Mouse (Mus musculus): Measurements from ENCODE around the gene Slc10a4. TPM values are rescaled to one million over a fixed set of nuclear protein-coding genes. Genes with fewer than 3 reads are reported as not detected.
A peak's percentile ranks its signal among the peaks of the same experiment; 100 is the strongest.
"Not testable (repeated sequence)": the region's sequence is repeated elsewhere in the genome, so short reads cannot be mapped to it uniquely, and the experiment has no call there.

Gene Slc10a4
- total RNA-seq (2014; fragmentation: Nextera tagmentation) (not detected in 2 replicates), total RNA-seq (2017) (not detected in 2 replicates)

- peak; percentile 54 for ATAC-seq (replicated peaks; ENCODE audit: poor library complexity, severe bottlenecking)
Observed at GRCm38 (mm10) chr5:73006784-73007581, at the start of gene Slc10a4. Gene Slc10a4 (plus strand): TSS chr5:73006883.

DNA sequence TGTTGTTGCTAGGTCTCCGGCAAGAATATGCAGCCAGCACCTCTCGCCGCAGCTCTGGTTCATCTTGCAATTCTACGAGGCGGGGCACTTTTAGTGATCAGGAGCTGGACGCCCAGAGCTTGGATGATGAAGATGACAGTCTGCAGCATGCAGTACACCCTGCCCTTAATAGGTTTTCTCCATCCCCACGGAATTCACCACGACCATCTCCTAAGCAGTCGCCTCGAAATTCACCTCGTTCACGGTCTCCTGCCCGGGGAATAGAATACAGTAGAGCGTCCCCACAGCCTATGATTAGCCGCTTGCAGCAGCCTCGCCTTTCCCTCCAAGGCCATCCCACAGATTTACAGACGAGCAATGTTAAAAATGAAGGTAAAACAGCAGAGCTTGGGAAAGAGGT lies 49.4 kb upstream of the Slc10a4 start:
- no peak for ATAC-seq (replicated peaks; ENCODE audit: poor library complexity, severe bottlenecking)

DNA sequence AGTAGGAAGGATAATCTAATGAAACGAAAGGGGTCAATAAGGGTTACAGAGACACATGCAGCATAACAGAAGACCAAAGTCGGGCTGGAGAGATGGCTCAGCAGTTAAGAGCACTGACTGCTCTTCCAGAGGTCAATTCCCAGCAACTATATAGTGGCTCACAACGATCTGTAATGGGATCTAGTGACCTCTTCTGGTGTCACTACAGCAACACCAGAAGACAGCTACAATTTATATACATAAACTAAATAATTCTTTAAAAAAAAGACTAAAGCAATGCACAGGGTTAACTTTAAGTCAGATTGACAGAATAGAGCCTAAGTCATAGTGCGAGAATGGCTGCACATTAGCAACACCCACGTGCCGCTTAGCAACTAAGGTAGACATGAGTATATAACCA lies 46.6 kb upstream of the Slc10a4 start:
- ATAC-seq (replicated peaks; ENCODE audit: poor library complexity, severe bottlenecking), result no peak

GRCm38 (mm10) chr5:72965706-72966105 lies 41.0 kb upstream of the Slc10a4 start:
- ATAC-seq (replicated peaks; ENCODE audit: poor library complexity, severe bottlenecking), result no peak; the same call in 1 of the 2 replicates

- ATAC-seq (replicated peaks; ENCODE audit: poor library complexity, severe bottlenecking), result no peak
Observed at GRCm38 (mm10) chr5:72972435-72972834, 34.2 kb upstream of the Slc10a4 start.

- ATAC-seq (replicated peaks; ENCODE audit: poor library complexity, severe bottlenecking), result no peak
Observed at GRCm38 (mm10) chr5:72972934-72973333, 33.7 kb upstream of the Slc10a4 start.

DNA sequence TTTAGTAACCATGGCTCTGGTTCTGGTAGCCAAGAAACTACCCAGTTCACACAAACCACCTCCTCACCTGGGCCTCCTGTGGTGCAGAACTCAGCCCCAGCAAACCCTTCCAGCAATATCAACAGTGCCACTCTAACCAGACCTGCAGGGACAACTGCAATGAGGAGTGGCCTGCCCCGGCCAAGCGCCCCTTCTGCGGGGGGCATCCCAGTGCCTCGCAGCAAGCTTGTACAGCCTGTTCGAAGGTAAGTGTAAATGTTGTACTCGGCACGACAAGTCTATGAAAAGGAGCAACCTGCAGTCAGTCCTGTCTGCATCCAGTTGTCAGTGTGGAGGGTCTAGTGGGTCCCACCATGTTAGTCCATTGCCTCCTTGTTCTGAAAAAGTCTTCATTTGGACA lies 32.1 kb upstream of the Slc10a4 start, which contains the start of gene Gm10135:
Gm10135 (minus strand) TSS at position 101 of the 400 bp plus-strand sequence.
- no peak for ATAC-seq (replicated peaks; ENCODE audit: poor library complexity, severe bottlenecking)

- ATAC-seq (replicated peaks; ENCODE audit: poor library complexity, severe bottlenecking), result peak; percentile 59; the same call in 1 of the 2 replicates
Observed at GRCm38 (mm10) chr5:72975996-72976395, 30.7 kb upstream of the Slc10a4 start.

DNA sequence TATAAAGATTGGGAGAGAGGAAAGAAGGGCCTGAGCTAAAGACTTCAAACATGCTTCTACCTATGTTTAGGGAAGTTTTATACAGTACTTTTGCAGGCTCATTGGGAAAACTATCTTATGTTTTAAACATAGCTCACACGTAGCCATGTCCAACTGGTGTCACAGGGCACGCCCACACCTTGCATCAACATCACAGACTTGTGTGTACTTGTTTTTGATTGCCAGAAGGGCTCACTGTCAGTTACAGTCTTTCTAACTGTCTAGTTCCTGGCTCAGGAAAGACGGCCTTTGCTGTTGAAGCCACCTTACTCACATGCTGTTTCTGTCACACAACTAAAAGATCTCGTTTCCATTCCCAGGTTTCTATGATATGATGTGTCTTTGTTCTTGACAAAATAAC lies 30.1 kb upstream of the Slc10a4 start:
- no peak for ATAC-seq (replicated peaks; ENCODE audit: poor library complexity, severe bottlenecking)

GRCm38 (mm10) chr5:72984091-72984490 lies 22.6 kb upstream of the Slc10a4 start:
- ATAC-seq (replicated peaks; ENCODE audit: poor library complexity, severe bottlenecking), result peak; percentile 72

DNA sequence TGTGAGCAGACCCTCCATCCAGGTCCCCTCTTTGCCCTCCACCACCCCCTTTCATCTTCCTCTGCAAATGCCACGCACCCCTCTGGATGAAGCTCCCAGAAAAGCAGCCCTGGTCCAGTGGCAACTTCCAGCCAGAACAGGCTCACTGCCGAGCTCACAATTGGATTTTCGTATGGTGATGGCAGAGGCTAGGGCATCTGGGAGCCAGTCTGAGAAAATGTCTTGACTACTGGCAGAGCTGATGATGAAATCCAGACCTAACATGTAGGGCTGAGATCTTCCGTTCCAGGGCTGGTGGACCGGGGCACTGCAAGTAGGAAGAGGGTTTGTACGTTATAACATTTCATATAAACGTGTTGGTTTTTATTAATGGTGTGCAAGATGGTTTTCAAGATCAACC lies 18.9 kb upstream of the Slc10a4 start:
- no peak for ATAC-seq (replicated peaks; ENCODE audit: poor library complexity, severe bottlenecking)

GRCm38 (mm10) chr5:72989756-72990155 lies 16.9 kb upstream of the Slc10a4 start:
- no peak for ATAC-seq (replicated peaks; ENCODE audit: poor library complexity, severe bottlenecking)

- no peak for ATAC-seq (replicated peaks; ENCODE audit: poor library complexity, severe bottlenecking)
Observed at GRCm38 (mm10) chr5:72992474-72992873, 14.2 kb upstream of the Slc10a4 start.

- ATAC-seq (replicated peaks; ENCODE audit: poor library complexity, severe bottlenecking), result no peak
Observed at GRCm38 (mm10) chr5:72994424-72994823, 12.3 kb upstream of the Slc10a4 start.

DNA sequence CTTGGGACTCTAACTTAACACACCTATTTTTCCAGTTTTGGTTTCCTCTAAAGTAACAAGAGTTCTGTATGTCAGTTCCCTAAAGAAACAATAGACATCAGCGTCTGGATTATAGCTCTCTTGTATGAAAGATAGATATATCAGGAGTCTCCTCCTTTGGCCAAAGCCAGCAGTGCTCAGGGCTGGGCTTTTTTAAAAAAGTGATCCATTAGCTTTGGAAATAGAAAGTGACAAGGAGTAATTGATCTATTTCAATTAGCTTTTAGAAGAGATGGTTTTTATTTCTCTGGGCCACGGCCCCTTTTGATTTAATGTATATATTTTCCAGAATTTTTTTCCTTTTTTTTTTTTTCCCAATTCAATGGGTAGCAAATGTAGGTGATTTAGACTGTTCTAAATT lies 11.8 kb upstream of the Slc10a4 start:
- no peak for ATAC-seq (replicated peaks; ENCODE audit: poor library complexity, severe bottlenecking)

DNA sequence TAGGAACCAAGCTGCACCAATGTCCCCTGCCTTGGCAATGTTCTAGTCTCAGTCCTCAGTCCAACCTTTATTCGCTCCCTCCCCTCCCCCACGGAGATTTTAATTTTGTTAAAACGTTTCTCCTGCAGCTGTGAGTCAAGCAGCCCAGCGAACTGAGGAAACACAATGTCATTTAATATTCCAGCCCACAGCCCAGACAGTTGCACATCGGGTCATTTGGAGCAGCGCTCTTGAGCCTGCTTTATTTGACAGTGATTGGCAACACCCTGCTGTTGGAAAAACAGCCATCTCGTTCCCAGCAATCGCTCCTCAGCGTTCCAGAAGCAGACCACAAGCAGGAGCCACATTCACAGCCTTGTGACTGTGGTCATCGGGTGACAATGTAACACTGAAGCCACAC lies 11.3 kb upstream of the Slc10a4 start:
- ATAC-seq (replicated peaks; ENCODE audit: poor library complexity, severe bottlenecking), result no peak

- not testable (repeated sequence) for ATAC-seq (replicated peaks; ENCODE audit: poor library complexity, severe bottlenecking)
Observed at GRCm38 (mm10) chr5:72998546-72998945, 8.1 kb upstream of the Slc10a4 start.

DNA sequence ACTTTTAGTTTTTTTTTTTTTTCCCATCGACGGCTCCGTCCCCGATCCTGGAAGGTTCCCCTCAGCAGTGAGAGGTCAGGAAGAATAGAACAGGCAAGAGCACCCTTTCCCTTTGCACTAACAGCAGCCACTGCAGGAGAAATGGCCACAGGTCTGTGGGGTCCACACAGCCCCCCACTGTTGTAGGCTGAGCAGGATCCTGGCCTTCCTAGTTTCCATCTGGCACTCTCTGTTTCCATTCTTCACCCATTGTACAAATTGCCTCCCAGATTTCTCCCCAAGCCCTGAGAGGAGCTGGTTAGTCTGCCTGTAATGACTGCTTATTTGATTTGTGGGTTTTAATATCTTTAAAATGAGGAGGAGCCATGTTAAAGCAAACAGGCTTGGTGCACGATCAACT lies 2.6 kb upstream of the Slc10a4 start:
- no peak for ATAC-seq (replicated peaks; ENCODE audit: poor library complexity, severe bottlenecking)

DNA sequence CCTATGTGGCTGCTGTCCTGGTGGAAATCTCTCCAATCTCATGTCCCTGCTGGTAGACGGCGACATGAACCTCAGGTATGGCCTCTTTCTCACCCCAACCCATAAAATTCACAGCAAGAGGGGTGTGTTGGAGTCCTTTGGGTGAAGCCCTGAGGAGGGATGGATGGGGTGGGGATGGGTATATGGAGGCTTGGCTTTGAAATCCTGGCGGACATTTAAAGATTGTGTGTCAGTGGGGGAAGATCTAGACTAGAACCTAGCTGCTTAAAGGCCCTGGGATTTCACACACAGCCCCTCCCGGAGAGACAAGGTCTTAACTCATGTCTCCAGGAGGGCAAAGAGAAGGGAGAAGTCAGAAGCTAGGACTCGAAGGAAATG lies 888 bp downstream of the Slc10a4 start:
- no peak for ATAC-seq (replicated peaks; ENCODE audit: poor library complexity, severe bottlenecking)

DNA sequence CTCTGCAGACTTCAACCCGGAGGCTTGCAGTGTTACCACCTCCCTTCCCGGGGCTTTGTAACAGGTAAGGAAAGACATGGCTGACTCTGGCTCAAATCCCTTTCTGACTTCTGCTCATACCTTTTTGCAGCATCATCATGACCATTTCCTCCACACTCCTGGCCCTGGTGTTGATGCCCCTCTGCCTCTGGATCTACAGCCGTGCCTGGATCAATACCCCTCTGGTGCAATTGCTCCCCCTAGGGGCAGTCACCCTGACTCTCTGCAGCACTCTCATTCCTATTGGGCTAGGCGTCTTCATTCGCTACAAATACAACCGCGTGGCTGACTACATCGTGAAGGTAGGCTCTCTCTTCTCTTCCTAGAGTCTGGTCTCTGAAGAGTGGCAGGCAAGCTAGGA lies 1.5 kb downstream of the Slc10a4 start:
- ATAC-seq (replicated peaks; ENCODE audit: poor library complexity, severe bottlenecking), result peak; percentile 75

- 0 out of 2 replicates have a peak, but pooled peaks have one; percentile 9 for ATAC-seq (replicated peaks; ENCODE audit: poor library complexity, severe bottlenecking)
Observed at GRCm38 (mm10) chr5:73011806-73012205, 5.1 kb downstream of the Slc10a4 start.
